Mouse (Mus musculus): ENCODE measurements around the gene Cnpy2.
"Not testable (repeated sequence)": the region's sequence is repeated elsewhere in the genome, so short reads cannot be mapped to it uniquely, and the experiment has no call there.

Gene Cnpy2

DNA sequence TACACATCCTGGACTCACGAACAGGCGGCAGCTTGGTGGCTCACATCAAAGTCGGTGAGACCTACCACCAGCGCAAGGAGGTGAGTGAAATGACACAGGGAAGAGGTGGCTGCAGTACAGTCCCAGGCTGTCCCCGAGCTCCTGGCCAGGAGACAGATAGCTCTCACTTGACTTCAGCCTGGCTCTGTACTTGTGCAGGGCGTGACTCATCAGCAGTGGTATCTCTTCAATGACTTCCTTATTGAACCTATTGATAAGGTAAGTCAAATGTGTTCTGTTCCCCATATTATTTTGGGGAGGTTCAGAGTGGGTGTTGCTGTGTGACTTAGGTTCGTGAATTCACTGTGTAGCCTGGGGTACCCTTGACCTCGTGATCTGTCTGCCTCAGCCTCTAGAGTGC, 6.7 kb upstream of the Cnpy2 start:
- DNase-seq: no peak

- no peak for DNase-seq
Observed at GRCm38 (mm10) chr10:128321641-128322040, 618 bp upstream of the Cnpy2 start.

GRCm38 (mm10) chr10:128323516-128323915, 1.3 kb downstream of the Cnpy2 start:
- no peak for DNase-seq

DNA sequence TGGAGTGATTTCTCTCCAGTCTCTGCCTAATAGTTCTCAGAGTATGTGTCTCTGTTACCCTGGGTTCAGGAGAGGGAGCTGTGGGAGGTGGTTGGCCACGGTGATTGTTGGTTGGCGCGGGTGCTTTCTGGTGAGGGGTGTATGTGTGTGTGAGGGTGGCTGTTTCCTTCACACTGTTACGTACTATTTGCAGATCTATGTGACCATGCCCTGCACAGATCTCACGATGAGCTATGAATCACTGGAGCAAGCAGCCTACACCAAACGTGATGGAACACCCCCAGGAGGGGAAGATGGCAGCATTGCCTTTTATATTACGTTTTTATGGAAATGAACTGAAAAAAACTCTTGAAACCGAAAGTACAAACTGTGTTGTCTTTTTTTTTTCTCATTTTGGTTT, 4.6 kb downstream of the Cnpy2 start:
- DNase-seq: no peak

DNA sequence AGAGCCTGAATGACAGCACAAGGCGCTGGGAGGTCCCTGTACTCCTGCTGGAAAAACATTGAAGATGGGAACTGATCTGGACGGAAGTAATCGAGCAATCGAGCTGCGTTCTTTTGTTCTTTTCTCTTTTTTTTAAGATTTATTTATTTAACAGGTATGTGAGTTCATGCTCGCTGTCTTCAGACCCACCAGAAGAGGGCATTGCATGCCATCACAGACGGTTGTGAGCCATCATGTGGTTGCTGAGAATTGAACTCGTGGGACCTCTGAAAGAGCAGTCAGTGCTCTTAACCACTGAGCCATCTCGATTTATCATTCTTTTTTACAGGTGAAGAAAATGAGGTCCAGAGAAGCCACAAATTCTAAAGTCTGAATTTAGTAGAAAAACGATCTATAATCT, 5.4 kb downstream of the Cnpy2 start:
- DNase-seq: no peak

DNA sequence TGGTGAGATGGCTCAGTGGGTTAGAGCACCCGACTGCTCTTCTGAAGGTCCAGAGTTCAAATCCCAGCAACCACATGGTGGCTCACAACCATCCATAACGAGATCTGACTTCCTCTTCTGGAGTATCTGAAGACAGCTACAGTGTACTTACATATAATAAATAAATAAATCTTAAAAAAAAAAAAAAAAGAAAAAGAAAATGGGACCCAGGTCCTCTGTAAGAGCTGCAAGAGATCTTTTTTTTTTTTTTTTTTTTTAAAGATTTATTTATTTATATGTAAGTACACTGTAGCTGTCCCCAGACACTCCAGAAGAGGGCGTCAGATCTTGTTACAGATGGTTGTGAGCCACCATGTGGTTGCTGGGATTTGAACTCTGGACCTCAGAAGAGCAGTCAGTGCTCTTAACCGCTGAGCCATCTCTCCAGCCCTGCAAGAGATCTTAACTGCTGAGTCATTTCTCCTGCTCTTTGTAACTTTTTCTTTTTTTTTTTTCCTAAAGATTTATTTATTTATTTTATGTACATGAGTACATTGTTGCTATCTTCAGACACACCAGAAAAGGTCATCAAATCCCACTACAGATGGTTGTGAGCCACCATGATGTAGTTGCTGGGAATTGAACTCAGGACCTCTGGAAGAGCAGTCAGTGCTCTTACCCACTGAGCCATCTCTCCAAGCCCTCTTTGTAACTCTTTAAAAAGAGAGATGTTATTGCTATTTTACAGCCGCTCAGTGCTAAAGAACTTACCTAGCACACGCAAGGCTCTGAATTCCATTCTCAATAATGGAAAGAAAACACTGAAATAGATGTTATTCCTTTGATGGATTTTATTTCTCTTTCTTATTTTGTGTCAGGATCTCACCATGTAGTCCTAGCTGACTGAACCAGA, 10.3 kb downstream of the Cnpy2 start:
- DNase-seq: not testable (repeated sequence)

DNA sequence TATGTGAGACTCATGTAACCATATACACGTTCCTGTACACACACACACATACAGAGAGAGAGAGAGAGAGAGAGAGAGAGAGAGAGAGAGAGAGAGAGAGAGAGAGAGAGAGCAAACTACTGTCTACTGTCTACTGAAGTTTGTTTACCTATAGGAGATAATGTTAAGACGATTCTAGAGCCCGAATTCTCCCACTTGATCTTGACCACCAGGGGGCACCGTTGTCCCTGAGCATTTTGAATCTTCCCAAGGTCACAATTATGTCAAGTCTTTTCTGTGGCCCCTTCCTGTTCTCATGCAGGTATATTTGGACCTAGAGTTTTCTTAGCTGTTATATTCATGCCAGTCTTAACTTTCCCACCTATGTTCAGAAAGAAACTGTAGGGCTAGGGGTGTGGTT, 13.3 kb downstream of the Cnpy2 start:
- DNase-seq: peak; percentile 71

DNA sequence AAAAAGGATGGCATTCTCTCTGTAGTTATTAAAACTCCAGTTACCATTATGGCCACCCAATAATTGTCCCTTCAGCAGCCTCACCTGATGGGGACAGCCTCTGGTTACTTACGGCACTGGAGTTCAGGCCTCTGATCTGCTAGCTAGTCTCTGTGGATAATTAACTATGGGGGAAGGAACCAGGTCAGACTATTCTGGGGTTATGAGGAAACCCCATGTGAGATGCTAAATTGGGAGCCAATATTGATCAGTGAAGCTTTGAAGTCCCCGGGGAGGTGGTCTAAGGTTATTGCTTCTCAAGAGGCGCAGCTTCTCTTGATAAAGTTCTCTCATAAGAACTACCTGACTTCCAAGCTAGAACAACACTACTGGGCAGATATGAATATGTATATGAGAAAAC, 13.9 kb downstream of the Cnpy2 start:
- DNase-seq: no peak

DNA sequence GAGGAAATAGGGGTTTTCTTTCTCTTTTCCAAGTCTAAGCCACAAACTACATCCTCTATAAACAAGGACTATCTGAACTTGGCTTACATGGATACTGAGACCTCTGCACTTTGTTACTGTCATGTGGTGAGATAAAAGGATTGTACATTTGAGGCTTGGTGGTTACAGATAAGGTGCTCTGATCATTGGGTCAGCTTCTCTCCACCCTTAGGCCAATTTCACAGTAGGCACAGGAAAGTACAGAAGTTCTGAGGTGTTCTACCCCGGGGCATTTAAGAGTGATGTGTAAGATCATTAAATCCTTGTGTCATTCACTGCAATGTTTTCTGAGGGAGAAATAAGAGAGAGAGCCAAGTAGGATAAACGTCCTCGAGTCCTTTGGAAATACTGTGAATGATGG, 14.3 kb downstream of the Cnpy2 start:
- no peak for DNase-seq

- DNase-seq: peak; percentile 96
Observed at GRCm38 (mm10) chr10:128337306-128338181, 15.3 kb downstream of the Cnpy2 start, which contains the start of gene Cs. Cs (plus strand) TSS chr10:128337734.

DNA sequence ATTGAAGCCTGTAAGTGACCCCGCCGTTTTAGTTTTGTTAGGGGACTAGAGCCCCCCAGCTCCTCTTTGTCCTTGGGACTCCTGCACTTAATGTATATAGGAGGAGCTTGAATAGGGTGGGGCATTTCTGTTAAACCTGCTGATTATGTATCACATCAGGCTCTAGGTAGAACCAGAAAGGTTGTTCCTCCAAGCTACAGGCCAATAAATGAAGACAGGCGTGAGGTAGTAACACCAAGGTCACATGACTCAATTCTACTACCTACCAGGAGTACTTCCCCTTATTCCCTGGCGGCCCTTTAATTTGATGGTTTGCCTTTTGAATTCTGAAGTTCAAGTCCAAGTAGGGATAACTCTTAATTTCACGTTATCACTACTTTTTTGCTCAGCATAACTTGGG, 16.2 kb downstream of the Cnpy2 start:
- DNase-seq: no peak

GRCm38 (mm10) chr10:128338948-128339347, 16.7 kb downstream of the Cnpy2 start:
- DNase-seq: no peak

DNA sequence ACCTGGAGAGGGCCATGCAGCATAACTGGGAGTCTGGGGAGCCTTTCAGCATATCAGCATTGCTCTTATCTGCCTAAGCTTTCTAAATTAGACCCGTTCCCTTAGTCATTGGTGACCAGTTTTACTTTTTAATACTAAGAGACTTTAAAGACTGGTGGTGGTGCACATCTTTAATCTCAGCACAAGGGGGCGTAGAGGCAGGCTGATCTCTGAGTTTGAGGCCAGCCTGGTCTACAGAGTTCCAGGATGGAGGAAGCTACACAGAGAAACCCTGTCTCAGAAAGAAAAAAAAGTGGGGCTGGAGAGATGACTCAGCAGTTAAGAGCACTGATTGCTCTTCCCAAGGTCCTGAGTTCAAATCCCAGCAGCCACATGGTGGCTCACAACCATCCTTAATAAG, 18.0 kb downstream of the Cnpy2 start:
- DNase-seq: no peak

GRCm38 (mm10) chr10:128343436-128343835, 21.2 kb downstream of the Cnpy2 start:
- DNase-seq: no peak

GRCm38 (mm10) chr10:128344568-128345275, 22.5 kb downstream of the Cnpy2 start:
- DNase-seq: peak; percentile 19

DNA sequence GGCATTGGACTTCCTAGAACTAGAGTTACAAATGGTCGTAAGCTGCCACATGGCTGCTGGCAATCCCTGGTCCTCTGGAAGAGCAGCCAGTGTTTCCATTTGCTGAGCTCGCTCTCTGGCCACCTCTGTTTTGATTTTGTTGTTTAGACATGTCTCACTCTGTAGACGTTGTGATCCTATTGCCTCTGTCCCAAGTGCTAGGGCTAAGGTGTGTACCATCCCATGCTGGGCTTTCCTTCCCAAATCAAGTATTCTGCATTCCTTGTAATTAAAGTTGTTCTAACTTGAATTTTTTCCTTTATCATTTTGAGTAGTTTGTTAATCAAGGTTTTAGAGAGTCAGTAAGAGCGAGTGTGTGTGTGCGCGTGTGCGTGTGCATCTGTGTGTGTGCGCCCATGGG, 25.3 kb downstream of the Cnpy2 start:
- DNase-seq: no peak

- peak; percentile 69 for DNase-seq
Observed at GRCm38 (mm10) chr10:128358796-128359195, 36.5 kb downstream of the Cnpy2 start.

DNA sequence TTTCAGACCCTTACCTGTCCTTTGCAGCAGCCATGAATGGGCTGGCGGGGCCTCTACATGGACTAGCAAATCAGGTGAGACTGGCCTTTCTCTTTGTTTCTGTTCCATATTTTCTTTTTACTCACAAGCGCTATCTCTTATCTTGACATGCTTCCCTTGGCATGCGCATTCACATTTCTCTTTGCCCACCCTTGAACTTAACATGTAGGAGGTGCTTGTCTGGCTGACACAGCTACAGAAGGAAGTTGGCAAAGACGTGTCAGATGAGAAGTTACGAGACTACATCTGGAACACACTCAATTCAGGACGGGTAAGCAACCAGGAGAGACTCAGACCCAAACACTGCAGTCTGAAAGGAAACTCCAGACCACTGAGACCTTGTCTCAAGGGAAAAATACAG, 37.0 kb downstream of the Cnpy2 start:
- DNase-seq: no peak

GRCm38 (mm10) chr10:128361836-128362235, 39.6 kb downstream of the Cnpy2 start:
- no peak for DNase-seq

GRCm38 (mm10) chr10:128362568-128362967, 40.3 kb downstream of the Cnpy2 start:
- DNase-seq: no peak

GRCm38 (mm10) chr10:128367899-128368401, 45.7 kb downstream of the Cnpy2 start:
- DNase-seq: no peak

DNA sequence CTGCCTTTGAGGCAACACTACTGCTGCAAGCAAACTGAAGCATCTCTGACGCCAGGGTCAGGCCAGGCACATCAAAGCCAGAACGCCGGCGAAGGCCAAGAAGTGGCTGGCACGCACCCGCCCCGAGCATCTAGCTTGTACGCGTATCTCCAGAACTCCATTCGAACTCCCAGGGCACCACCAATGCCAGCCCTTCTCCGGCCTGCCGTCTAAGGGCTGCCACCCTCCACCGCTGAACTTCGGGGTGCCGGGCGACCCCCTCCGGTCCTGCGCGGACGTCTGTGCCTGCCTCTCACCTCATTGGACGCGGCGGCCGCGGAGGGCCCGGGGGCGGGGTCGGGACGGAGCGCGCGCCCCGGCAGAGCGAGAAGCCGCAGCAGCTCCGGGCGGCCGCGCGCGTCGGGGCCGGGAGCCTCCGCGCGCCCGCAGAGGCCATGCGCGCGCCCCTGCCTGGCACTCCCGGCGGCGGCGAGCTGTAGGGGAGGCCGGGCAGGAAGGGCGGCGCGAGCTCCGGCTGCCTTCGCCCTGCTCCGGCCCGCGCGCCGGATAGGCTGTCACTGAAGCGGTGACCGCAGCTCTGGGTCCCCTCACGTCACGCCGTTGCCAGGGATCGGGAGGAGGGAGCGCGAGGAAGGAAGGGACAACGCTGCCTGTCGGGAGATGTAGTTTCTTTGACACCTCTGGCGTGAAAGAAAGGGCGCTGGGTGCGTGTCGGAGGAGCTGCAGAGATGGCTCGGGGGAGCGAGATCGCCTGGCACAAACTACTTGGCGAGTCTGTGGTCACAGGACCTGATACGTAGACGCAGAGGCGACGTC, 46.4 kb downstream of the Cnpy2 start, which contains the start of gene Coq10a:
Gene Coq10a (minus strand): TSS at position 596 of the 816 bp plus-strand sequence.
- DNase-seq: peak; percentile 88

All from right cerebral cortex, postnatal 14 days (tissue).